Mouse (Mus musculus): Measurements from ENCODE around the gene Hist1h2aa. TPM values are rescaled to one million over a fixed set of nuclear protein-coding genes. Genes with fewer than 3 reads are reported as not detected.

Hist1h2aa gene
- not detected in 2 replicates for polyA plus RNA-seq (2015; fragmentation: Nextera tagmentation; extraction: Ambion mirVana)

DNA sequence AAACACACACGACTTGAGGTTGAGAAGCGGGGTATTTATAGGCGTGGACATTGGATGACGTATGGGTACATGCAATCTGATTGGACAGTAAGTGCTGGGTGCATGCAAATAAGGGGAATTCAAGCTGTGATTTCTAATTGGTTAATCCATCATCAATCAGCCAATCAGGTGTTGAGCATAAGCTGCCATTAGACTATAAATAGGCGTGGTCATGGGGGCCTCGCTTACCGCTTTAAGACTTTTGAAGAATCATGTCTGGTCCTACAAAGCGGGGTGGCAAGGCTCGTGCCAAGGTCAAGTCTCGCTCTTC lies at the start of gene Hist1h2aa:
Hist1h2aa (plus strand) TSS at position 252 of the 310 bp plus-strand sequence.
- no peaks in the 10 kb centered on the region for H3K4me1 ChIP-seq (ENCODE audit: insufficient read depth, low read length)
- peaks cover 5% of the 10 kb centered on the region; the same call in 1 of the 2 replicates for H3K9me3 ChIP-seq (ENCODE audit: low read length)
- no peak within 1 kb of the TSS for H3K4me2 ChIP-seq (replicated peaks; ENCODE audit: low read depth, low read length)
- no peaks in the 10 kb centered on the region for H3K36me3 ChIP-seq (ENCODE audit: insufficient read depth, low read length)
- H3K4me3 ChIP-seq (ENCODE audit: low read length) = no peak within 1 kb of the TSS
- no peak for ATAC-seq (ENCODE audit: low FRiP score, low TSS enrichment)
- 94% methylated on average over 10 of the region's 10 CpGs for WGBS
- no peak within 1 kb of the TSS for H3K27ac ChIP-seq (ENCODE audit: low read length)
- H3K27me3 ChIP-seq (ENCODE audit: insufficient read depth, low read length) = no peaks in the 10 kb centered on the region
- no peak within 1 kb of the TSS for H3K9ac ChIP-seq (replicated peaks; ENCODE audit: low read length)

DNA sequence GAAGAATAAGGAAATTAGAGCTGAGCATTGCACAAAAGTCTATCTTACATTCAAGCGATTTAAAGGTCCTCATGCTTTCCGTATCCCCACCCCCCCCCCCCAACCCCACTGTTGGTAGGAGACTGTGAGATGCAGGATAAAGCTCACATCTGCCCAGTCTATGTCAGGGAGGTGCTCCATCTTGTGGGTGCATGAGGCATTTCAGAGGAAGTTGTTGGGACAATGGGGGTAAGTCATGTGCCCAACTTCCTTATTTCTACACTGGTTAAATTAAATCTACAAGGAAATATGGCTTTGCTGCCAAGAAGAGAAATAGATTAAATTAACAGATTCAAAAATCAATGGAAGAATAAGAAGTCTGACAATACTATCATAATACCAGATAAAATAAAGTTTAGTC lies 48.7 kb upstream of the Hist1h2aa start:
- H3K4me3 ChIP-seq (ENCODE audit: low read length) = no peak overlapping the region
- no peaks in the 10 kb centered on the region for H3K9me3 ChIP-seq (ENCODE audit: low read length)
- no peaks in the 10 kb centered on the region for H3K4me1 ChIP-seq (ENCODE audit: insufficient read depth, low read length)
- no peak overlapping the region for H3K4me2 ChIP-seq (replicated peaks; ENCODE audit: low read depth, low read length)
- H3K27me3 ChIP-seq (ENCODE audit: insufficient read depth, low read length) = no peaks in the 10 kb centered on the region
- H3K9ac ChIP-seq (replicated peaks; ENCODE audit: low read length) = no peak overlapping the region
- ATAC-seq (ENCODE audit: low FRiP score, low TSS enrichment) = no peak
- H3K27ac ChIP-seq (ENCODE audit: low read length) = no peak overlapping the region
- no peaks in the 10 kb centered on the region for H3K36me3 ChIP-seq (ENCODE audit: insufficient read depth, low read length)
- WGBS = 43% methylated on average over 2 of the region's 2 CpGs

DNA sequence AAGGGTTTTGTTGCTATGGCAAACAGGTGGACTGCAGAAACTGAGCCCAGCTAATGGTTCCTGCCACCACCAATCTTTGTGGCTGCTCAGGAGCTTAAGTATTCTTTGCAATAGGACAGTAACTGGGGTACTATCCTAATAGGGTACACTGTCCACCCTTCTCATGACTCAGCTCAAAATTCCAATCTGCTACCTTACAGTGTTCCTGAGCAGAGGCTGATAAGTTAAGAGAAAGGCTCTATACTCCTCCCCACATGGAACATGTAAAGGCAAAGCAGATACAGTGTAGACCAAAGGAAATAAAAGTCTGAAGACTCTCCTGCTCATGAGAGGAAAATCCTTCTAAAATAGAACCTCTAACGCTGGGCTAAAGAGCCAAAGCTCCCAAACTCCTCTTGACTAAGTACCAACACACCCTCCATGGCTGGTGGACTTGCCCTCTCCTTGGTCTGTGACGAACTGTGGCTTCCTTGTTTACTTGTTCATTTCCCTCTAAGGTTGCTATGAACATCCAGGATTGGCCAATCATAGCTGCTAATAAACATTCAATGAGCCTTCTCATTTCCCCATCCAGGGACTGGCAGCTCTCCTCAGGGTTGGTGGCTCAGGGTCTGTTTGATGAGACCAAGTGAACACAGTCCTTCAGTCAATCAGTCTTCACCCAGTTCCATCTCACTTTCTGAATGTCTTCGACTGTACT lies 47.1 kb upstream of the Hist1h2aa start:
- Histone ChIP-seq H3K4me2 (replicated peaks; ENCODE audit: low read depth, low read length) (no peak overlapping the region), H3K27ac (ENCODE audit: low read length) (no peak overlapping the region), H3K4me1 (ENCODE audit: insufficient read depth, low read length) (no peaks in the 10 kb centered on the region), H3K4me3 (ENCODE audit: low read length) (no peak overlapping the region), H3K9me3 (ENCODE audit: low read length) (no peaks in the 10 kb centered on the region), H3K9ac (replicated peaks; ENCODE audit: low read length) (no peak overlapping the region), H3K36me3 (ENCODE audit: insufficient read depth, low read length) (no peaks in the 10 kb centered on the region), H3K27me3 (ENCODE audit: insufficient read depth, low read length) (no peaks in the 10 kb centered on the region)
- no peak for ATAC-seq (ENCODE audit: low FRiP score, low TSS enrichment)
- WGBS = 82% methylated on average over 3 of the region's 3 CpGs

GRCm38 (mm10) chr13:23889011-23889605 lies 45.2 kb upstream of the Hist1h2aa start:
- H3K9ac ChIP-seq (replicated peaks; ENCODE audit: low read length) = no peak overlapping the region
- H3K27ac ChIP-seq (ENCODE audit: low read length) = no peak overlapping the region
- no peaks in the 10 kb centered on the region for H3K27me3 ChIP-seq (ENCODE audit: insufficient read depth, low read length)
- no peaks in the 10 kb centered on the region for H3K9me3 ChIP-seq (ENCODE audit: low read length)
- 33% methylated on average over 6 of the region's 6 CpGs for WGBS
- H3K4me1 ChIP-seq (ENCODE audit: insufficient read depth, low read length) = no peaks in the 10 kb centered on the region
- no peak overlapping the region for H3K4me2 ChIP-seq (replicated peaks; ENCODE audit: low read depth, low read length)
- H3K36me3 ChIP-seq (ENCODE audit: insufficient read depth, low read length) = no peaks in the 10 kb centered on the region
- no peak overlapping the region for H3K4me3 ChIP-seq (ENCODE audit: low read length)
- ATAC-seq (ENCODE audit: low FRiP score, low TSS enrichment) = no peak; the same call in 1 of the 2 replicates

GRCm38 (mm10) chr13:23892592-23893268 lies 41.5 kb upstream of the Hist1h2aa start:
- Histone ChIP-seq H3K36me3 (ENCODE audit: insufficient read depth, low read length) (no peaks in the 10 kb centered on the region), H3K4me3 (ENCODE audit: low read length) (no peak overlapping the region), H3K4me1 (ENCODE audit: insufficient read depth, low read length) (no peaks in the 10 kb centered on the region), H3K27ac (ENCODE audit: low read length) (no peak overlapping the region), H3K4me2 (replicated peaks; ENCODE audit: low read depth, low read length) (no peak overlapping the region), H3K9me3 (ENCODE audit: low read length) (no peaks in the 10 kb centered on the region), H3K9ac (replicated peaks; ENCODE audit: low read length) (no peak overlapping the region), H3K27me3 (ENCODE audit: insufficient read depth, low read length) (no peaks in the 10 kb centered on the region)
- ATAC-seq (ENCODE audit: low FRiP score, low TSS enrichment) = no peak
- 38% methylated on average over 9 of the region's 9 CpGs for WGBS

DNA sequence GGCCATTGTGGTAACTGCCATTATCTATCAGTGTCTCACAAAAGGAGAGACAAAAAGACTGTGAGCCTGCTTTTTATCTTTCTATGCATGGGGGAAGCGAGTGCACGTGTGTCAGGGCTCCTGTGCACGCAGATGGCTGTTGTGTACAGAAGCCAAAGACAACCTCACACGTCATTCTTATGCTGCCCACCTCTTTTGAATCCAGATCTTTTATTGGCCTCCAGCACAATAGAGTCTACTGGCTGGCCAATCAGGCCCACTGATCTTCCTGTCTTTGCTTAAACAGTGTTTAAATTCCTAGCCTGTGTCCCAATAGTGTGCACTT lies 41.0 kb upstream of the Hist1h2aa start:
- WGBS = 72% methylated on average over 4 of the region's 4 CpGs
- no peaks in the 10 kb centered on the region for H3K36me3 ChIP-seq (ENCODE audit: insufficient read depth, low read length)
- peaks cover 5% of the 10 kb centered on the region; the same call in 1 of the 2 replicates for H3K4me1 ChIP-seq (ENCODE audit: insufficient read depth, low read length)
- H3K4me2 ChIP-seq (replicated peaks; ENCODE audit: low read depth, low read length) = no peak overlapping the region
- no peaks in the 10 kb centered on the region for H3K27me3 ChIP-seq (ENCODE audit: insufficient read depth, low read length)
- no peaks in the 10 kb centered on the region for H3K9me3 ChIP-seq (ENCODE audit: low read length)
- no peak overlapping the region for H3K27ac ChIP-seq (ENCODE audit: low read length)
- no peak for ATAC-seq (ENCODE audit: low FRiP score, low TSS enrichment)
- no peak overlapping the region for H3K9ac ChIP-seq (replicated peaks; ENCODE audit: low read length)
- H3K4me3 ChIP-seq (ENCODE audit: low read length) = no peak overlapping the region

DNA sequence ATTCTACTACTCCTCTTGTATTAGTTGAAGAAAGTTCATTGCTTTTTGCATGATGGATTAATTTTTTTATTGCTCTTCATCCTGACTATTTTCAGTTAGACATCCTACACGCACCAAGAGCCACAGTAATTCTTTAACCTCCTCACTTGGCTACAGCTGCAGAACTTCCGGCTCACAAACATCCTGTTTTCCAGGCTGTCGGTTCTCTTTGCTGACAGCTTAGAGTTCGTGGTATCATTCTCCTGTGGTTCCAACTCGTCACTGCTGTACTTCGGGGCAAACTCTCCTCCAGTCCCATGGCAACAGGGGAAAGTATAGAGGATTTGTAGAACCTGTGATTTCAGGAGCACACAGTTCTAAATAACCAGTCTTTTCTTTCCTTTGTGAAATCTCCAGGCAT lies 36.0 kb upstream of the Hist1h2aa start:
- H3K36me3 ChIP-seq (ENCODE audit: insufficient read depth, low read length) = no peaks in the 10 kb centered on the region

DNA sequence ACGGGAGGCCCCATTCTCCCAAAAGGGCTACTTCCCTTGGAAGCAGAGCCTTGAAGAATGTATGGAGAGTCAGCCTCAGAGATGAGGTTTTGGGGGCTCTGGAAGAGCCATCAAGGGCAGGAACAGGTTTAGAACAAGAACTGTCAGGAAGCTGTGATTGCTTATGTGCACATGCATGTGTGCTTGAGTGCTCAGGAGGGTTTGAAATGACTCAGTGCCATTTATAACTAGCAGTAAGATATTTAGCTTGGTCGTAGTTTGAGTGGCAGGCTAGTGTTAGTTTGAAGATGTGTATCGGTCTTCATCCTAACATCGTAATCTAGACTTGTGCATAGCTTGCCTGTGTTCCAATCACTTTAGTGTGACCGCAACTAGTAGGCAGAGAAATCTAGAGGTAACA lies 27.4 kb upstream of the Hist1h2aa start:
- no peaks in the 10 kb centered on the region for H3K9me3 ChIP-seq (ENCODE audit: low read length)
- no peak overlapping the region for H3K4me3 ChIP-seq (ENCODE audit: low read length)
- H3K4me1 ChIP-seq (ENCODE audit: insufficient read depth, low read length) = no peaks in the 10 kb centered on the region
- no peak overlapping the region for H3K9ac ChIP-seq (replicated peaks; ENCODE audit: low read length)
- H3K27me3 ChIP-seq (ENCODE audit: insufficient read depth, low read length) = no peaks in the 10 kb centered on the region
- no peak overlapping the region for H3K4me2 ChIP-seq (replicated peaks; ENCODE audit: low read depth, low read length)
- H3K36me3 ChIP-seq (ENCODE audit: insufficient read depth, low read length) = no peaks in the 10 kb centered on the region
- no peak overlapping the region for H3K27ac ChIP-seq (ENCODE audit: low read length)
- ATAC-seq (ENCODE audit: low FRiP score, low TSS enrichment) = no peak
- WGBS = 94% methylated on average over 5 of the region's 5 CpGs

More for the DNA sequence above, 36.0 kb upstream of the Hist1h2aa start:
- Histone ChIP-seq H3K4me1 (ENCODE audit: insufficient read depth, low read length) (peaks cover 9% of the 10 kb centered on the region; the same call in 1 of the 2 replicates), H3K9ac (replicated peaks; ENCODE audit: low read length) (no peak overlapping the region), H3K4me2 (replicated peaks; ENCODE audit: low read depth, low read length) (0 out of 2 replicates have a peak overlapping the region, but pooled peaks have one; percentile 26), H3K27me3 (ENCODE audit: insufficient read depth, low read length) (no peaks in the 10 kb centered on the region), H3K4me3 (ENCODE audit: low read length) (no peak overlapping the region), H3K9me3 (ENCODE audit: low read length) (no peaks in the 10 kb centered on the region), H3K27ac (ENCODE audit: low read length) (no peak overlapping the region)
- 7% methylated on average over 6 of the region's 6 CpGs for WGBS
- peak; percentile 57; the same call in 1 of the 2 replicates for ATAC-seq (ENCODE audit: low FRiP score, low TSS enrichment)

DNA sequence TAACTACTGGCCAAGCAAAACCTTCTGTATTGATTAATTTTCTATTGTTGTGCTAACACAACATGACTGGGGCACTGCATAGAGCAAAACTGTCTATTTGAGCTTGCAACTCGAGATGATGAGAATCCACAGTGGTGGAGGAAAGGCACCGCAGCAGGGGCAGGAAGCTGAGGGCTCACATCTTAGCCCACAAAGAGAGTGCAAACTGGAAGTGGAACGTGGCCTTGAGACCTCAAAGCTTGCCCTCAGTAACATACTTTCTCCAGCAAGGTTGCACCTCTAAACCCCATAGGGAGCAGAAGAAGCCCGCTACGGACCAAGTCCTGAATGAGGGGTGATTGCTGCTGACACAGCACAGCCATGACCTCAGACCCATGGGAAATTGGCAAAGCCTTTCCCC lies 24.1 kb upstream of the Hist1h2aa start:
- Histone ChIP-seq H3K4me1 (ENCODE audit: insufficient read depth, low read length) (peaks cover 18% of the 10 kb centered on the region), H3K36me3 (ENCODE audit: insufficient read depth, low read length) (no peaks in the 10 kb centered on the region), H3K9ac (replicated peaks; ENCODE audit: low read length) (no peak overlapping the region), H3K4me3 (ENCODE audit: low read length) (no peak overlapping the region), H3K27ac (ENCODE audit: low read length) (no peak overlapping the region), H3K27me3 (ENCODE audit: insufficient read depth, low read length) (no peaks in the 10 kb centered on the region), H3K9me3 (ENCODE audit: low read length) (no peaks in the 10 kb centered on the region), H3K4me2 (replicated peaks; ENCODE audit: low read depth, low read length) (no peak overlapping the region)
- WGBS = 79% methylated on average over 5 of the region's 5 CpGs
- ATAC-seq (ENCODE audit: low FRiP score, low TSS enrichment) = no peak

DNA sequence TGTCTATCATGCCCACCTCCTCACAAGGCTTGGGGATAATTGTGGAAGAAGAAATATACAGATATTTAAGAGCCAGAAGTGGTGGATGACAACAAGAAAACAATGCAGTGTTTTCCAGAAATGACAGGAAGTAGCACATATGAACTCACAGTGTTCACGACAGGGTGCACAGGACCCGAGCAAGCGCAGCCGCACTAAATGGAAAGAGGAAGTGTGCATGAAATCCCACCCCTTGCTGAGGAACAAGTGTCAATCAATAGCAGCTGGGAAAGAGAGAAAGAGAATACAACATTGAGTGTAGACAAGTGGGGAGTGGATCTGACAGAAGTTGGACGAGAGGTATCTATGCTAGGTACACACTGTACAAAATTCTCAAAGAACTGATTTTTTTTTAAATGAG lies 22.9 kb upstream of the Hist1h2aa start:
- Histone ChIP-seq H3K9me3 (ENCODE audit: low read length) (no peaks in the 10 kb centered on the region), H3K9ac (replicated peaks; ENCODE audit: low read length) (no peak overlapping the region), H3K27ac (ENCODE audit: low read length) (no peak overlapping the region), H3K27me3 (ENCODE audit: insufficient read depth, low read length) (no peaks in the 10 kb centered on the region), H3K4me1 (ENCODE audit: insufficient read depth, low read length) (peaks cover 26% of the 10 kb centered on the region), H3K36me3 (ENCODE audit: insufficient read depth, low read length) (no peaks in the 10 kb centered on the region), H3K4me3 (ENCODE audit: low read length) (no peak overlapping the region), H3K4me2 (replicated peaks; ENCODE audit: low read depth, low read length) (no peak overlapping the region)
- 82% methylated on average over 5 of the region's 5 CpGs for WGBS
- no peak for ATAC-seq (ENCODE audit: low FRiP score, low TSS enrichment)

Measured in kidney, embryonic 16.5 days (tissue).